Mouse (Mus musculus): Measurements from ENCODE around the gene Ski.

The Ski gene

DNA sequence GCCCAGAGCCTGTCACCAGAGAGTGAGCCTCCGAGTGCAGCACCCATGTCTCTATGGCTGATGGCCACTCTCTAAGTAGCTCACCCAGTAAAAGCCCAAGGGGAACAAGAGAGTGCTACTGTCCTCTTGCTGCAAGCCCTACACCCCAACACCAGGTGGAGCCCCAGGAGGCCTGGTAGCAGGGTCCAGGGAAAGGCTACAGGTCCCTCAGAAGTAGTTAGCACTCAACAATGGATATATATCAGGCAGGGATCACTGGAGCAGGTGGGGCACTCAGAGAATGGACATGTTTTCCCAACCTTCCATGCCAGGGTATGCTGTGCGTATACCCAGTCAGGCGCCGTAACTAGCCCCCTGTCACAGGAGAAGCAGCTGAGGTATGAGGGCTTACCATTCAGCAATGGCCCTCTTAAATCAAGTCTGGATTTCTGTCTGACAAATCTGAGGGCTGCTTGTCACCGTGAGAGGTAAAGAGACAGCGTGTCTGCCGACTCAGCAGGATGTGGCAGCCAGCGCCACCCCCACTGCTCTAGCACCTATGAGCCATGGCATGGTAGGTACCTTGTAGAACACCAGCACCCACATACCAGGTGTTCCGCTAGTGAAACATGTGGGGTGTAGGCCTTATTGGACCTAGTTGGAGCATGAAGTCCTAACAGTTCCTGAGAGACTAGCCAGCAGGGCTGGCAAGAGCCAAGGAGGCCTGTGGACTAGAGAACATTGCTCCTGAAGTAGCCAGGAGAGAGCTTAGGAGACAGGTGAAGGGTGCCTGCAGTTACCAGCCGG, 93.1 kb downstream of the Ski start:
- DNase-seq (ENCODE audit: low spot score) = peak; percentile 42

DNA sequence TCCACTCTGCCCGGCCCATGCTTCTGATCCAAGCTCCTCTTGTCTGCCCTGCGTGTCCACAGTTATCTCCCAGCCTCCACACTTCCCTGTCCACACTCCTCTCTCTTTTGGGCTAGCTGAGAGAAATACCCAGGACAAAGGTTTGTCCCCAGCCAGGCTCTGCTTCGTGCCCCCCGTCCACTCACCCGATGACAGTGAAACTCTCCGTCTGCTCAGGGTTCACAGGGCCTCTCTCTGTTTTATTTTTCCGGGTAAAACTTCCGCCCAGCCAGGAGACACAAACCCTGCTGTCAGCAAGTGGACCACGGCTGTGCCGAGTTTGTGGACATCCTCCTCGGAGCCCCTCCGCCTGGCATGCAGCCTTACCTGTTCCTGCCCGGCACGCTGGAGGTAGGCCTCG, 94.0 kb downstream of the Ski start:
- DNase-seq (ENCODE audit: low spot score) = no peak

DNA sequence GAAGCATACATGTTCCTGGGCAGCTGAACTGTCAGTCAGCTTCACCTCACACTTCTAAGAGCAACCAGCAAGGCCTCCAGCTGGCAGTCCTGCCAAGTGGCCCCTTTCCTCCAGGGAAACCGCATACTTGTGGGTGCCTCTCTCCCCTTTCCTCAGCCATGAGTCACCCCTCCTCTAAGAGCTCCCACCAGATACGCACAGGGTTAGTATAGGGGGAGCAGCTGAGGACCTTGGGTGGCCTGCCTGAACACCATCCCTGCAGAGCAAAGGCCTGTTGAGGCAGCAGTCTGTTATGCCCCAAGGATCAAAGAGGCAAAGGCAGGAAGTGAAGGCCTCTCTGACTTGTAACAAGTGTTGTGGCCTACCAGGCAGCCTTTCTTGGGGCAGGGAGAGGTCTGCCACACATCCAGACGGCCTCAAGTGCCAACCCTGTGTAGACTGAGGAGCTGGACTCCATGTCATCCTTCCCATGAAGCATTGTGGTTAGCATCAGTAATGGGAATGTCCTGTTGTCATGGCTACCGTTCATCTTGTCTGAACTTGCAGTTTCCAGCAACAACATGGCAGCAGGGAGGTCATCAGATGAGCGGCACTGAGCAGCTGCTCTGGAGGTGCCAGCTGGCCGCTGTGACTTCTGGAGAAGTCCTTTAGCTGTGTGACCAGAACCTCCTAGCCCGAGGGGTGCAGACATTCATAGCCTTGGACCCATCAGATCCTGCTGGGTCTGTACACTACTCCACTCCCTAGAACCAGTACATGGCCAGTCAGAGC, 95.6 kb downstream of the Ski start:
- no peak for DNase-seq (ENCODE audit: low spot score)

DNA sequence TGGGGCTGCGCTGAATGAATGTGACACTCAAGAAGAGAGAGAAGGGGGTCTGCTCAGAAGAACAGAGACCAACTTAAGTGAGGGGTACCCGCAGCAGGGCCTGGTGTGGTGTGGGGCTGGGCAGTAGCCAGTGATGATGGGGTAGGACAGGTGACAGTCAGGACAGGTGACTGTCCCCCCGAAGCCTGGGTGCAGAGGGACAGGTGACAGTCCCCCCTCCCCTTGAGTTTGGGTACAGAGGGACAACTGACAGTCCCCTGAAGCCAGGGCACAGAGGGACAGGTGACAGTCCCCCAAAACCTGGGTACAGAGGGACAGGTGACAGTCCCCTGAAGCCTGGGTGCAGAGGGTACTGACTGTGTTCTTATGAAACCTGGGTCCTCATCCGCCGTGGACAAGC, 96.2 kb downstream of the Ski start:
- no peak for DNase-seq (ENCODE audit: low spot score)

DNA sequence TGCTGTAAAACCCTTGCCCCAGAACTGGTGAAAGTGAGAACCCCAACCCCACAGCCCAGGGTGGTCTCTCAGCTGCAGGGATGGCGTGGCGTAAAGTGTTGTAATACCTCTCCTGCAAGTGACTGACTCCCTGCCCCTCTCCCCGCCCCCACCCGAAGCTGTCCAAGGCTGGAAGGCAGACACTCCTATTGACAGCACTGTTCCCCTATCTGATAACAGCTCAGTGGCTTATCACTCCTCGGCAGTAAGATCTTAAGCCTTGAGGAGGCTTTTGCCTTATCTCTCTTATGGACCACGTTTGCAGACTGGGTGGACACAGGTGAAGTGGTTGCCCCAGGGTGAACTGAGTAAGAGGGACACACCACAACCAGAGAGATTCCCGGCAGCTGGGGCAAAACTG, 97.1 kb downstream of the Ski start:
- no peak for DNase-seq (ENCODE audit: low spot score)

DNA sequence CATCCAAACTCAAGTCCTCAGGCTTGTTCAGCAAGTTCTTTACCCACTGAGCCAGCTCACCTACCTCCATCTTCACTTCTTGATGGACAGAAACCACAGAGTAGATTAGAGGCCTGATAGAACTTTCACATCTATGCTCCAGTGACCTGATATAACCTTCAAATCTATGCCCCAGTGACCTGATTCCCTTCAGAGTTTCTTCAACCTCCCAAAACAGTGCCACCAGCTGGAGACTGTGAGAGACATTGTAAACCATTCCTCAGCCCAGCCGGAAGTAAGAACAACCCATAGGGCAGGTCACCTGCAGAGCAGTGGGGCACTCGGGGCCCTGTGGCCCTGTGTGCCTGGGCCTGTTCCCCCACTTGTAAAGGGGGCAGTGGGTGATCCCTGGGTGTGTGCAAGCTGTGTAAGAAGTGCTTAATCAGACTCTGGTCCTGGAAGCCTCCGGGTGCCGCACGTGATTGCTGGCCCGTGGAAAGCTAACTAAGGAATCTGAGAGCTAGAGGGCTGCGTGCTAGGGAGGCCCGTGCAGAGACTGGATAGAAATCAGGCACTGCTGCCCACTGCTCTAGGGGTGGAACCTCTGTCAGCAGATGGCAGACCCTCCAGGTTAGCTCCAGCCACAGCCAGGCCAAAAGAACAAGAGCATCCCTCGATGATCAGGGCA, 98.4 kb downstream of the Ski start:
- DNase-seq (ENCODE audit: low spot score) = no peak

DNA sequence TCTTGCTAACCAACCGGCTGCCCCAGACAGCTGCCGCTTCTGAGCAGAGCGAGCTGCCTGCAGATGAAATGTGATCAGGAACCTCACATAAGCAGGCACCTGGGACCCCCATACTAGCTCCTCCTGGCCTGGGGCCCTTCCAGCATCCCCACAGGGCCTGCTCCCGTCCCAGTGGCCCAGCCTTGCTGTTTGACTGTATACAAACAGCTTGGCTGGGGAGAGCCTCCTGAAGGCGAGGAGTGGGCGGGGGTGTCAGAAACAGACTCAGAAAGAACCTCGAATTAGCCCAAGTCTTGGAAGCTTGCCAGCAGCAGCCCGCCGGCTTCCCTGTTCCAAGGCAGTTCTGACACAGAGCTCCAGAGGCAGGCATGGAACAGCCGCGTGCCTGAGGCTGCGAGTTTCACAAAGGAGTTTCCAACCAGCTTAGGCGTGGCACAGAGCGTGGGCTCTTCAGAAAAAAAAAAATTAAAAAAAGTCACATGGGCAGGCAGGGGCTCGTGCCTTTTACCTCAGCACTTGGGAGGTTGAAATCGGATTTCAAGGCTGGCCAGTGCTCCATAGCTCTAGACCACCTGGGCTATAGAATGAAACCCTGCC, 99.8 kb downstream of the Ski start:
- peak; percentile 77 for DNase-seq (ENCODE audit: low spot score)

DNA sequence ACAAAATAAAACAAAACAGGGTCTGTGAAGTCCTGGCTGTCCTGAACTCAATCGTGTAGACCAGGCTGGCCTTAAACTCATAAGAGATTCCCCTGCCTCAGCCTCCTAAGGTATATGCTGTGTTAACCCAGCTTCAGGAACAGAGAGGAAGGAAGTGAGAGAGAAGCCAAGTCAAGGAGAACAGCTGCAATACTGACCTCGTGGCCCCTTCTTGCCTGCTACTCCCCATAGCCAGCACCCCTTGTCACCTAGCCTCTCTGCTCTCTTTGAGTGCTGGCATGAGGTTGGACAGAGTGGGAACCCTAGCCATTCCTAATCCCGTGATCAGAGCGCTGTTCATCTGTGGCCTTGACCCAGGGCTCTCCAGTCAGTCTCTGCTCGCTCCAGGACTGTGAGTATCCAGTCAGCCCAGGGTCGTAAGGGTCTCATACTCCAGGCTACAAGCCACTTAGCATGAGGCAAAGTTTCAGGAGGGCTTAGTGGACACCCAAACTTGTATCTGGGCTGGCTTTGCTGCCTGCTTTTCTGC, 100.4 kb downstream of the Ski start:
- DNase-seq (ENCODE audit: low spot score) = no peak

DNA sequence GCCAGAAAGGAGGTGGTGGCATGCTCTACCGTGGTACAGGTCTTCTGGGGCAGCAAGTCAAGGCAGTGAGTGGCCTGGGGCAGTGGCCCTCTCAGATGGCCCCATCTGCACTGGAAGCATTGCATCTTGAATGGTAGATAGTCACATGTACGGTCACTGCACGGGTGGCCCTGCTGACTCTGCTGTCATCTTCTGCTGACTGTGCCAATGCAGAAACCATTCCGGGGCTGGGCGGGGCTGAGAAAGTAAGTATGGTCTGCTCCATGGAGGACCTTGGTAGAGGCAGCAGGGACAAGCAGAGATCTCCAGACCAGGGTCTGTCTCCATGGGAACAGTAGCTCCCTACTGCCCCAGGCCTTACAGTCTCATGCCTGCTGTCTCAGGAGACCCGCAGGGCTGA, 101.2 kb downstream of the Ski start:
- no peak for DNase-seq (ENCODE audit: low spot score)

DNA sequence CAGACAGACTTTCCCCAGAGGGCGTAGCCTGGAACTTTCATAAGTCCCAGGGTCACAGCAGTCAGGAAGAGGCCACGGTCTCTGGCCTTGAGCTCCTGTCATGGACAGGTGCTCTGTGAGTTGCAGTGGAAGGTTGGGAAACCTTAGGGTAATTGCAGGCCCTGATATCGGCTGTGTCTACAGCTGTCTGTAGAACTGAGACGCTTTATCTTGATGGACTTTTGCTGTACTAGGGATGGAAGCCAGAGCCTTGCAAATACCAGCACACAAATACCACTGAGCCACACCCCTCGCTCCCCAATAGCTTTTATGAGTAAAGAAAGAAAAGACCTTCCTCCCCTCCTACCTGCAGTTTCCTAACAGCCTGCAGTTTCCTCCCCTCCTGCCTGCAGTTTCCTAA, 101.8 kb downstream of the Ski start:
- DNase-seq (ENCODE audit: low spot score) = peak; percentile 60

DNA sequence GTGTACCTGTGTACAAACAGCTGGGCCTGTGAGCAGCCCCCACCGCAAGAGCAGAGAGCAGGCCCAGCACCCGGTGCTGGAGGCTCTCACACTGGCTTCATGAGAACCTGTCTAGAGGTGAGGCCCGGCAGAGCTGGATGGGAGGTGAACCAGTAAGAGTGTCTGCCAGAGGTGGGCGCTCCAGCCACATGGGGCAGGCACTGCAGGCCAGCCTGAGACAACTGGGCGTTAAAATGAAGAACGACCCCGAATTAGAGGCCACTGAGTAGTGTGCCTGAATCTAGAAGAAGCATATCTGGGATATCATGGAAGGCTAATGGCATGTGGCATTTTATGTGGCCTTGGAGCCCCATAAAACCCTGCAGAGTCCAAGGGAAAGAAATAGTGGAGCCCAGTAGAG, 102.4 kb downstream of the Ski start:
- no peak for DNase-seq (ENCODE audit: low spot score)

DNA sequence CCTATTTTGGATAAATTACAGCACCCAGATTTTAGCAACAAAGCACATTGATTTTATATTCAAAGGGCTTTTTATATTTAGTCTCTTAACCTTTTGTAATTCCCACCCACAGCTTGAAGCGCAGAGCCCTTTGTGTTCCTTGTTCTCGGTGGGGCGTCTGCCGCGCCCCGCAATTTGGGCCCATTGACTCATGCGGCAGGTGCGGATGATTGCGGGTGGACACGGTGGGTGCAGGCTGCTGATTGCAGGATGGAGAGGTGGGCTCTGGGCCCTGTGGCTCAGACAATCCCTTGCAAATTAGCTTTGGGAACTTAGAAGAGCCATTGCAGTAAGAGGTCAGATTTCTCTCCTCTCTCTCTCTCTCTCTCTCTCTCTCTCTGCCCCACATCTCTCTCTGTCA, 104.1 kb downstream of the Ski start:
- DNase-seq (ENCODE audit: low spot score) = no peak

DNA sequence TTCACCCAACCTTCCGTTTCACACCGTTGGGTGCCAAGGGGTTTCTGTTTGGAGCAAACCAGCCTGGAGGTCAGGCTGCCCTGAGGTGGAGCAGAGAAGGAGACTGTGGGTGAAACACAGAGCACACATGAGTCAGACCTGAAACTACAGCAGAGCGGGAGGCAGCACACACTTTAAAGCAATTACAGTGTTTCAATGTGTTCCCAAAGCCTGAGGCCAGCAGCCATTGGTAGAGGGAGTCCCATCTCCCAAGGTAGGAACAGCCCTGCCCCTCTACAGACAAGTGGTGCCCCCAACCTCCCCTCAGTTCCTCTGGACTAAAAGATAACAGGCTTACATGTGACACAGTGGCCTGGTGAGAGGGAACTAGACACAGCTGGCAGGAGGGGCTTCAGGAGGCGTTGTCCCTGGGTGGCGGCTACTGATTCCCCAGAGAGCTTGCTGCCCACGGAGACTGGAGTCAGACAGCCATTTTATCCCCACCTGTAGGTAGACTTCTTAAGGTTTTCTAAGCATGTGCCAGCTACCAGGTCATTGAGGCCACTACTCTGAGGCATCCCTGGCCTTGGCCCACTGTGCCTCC, 104.9 kb downstream of the Ski start:
- no peak for DNase-seq (ENCODE audit: low spot score)

DNA sequence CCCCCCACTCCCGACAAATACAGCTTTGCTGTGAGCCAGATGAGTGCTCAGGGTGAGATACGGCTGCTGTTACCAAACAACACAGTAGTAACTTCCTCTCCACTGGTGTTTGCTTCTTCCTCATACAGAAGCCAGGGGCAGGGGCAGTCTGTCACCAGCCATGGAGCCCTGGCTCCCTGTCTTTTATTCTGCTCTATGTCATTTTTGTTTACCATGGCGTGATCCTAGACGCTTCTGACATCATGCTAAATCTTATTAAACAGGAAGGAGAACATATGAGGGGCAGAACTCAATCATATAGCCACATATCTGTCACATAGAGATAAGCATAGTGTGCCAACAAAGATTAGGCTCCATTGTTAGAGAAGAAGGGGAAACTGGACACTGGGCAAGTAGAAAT, 105.8 kb downstream of the Ski start:
- DNase-seq (ENCODE audit: low spot score) = no peak

DNA sequence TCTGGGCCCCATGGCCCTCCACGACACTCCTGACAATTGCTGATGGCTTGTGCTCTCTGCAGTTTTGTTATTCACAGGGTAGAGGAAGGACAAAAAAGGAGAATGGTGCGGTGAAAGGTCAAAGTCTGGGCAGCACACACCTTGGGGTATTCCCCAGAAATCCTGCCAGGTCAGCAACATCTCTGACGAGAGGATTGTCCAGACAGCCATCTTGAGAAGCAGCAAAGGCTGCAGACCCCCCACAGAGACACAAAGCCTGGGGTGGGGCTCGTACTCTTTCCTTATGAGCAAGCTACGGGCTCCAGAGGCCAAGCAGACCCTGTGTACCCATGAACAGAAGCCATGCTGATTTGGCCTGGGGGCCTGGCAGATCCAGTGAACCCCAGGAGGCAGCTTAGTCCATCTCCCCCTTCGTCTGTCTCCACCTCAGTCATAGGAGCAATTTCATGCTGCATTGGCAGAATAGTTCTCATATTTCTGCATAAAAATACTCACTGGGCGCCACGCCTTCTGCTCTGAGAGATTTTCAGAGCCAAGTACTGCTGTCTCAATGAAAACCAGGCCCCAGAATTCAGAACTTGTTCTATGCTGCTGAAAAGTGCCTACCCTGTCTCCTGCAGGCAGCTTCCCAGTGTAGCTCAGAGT, 108.5 kb downstream of the Ski start:
- peak; percentile 45 for DNase-seq (ENCODE audit: low spot score)

DNA sequence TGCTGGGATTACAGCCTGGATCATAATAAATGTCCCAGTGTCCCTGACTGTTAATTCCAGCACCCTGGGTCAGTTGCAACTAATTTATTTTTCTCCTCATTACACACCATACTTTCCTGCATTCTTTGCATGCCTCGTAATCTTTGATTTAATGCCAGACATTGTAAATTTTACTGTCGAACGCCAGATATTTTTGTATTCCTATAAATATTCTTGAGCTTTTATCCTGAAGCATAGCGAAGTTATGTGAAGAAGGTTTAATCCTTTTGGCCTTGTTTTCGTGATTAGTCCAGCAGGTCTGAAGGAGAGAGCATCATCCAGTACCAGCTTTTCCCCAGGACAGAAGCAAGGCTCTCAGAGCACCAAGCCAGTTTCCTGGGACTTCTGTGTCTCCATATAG, 112.9 kb downstream of the Ski start:
- DNase-seq (ENCODE audit: low spot score) = no peak

DNA sequence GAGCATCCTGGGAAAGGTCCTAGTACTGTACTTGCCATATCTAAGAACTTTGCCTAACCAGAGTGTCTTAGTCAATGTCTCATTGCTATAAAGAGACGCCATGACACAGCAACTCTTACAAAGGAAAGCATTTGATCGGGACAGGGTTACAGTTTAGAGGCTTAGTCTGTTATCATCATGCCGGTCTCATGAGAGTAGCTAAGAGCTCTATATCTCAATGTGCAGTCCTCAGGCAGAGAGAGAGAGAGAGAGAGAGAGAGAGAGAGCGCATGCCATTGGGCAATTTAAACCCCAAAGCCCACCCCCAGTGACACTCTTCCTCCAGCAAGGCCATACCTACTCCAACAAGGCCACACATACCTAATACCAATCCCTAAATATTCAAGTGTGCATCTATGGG, 114.5 kb downstream of the Ski start:
- DNase-seq (ENCODE audit: low spot score) = no peak

Data from urinary bladder, postnatal 14 days (tissue).